Mouse (Mus musculus) liver, postnatal 0 days (tissue): ENCODE results near the gene Brsk2.

Experiments
- CTCF ChIP-seq: sonication (generic); IDR thresholded peaks from 2 replicates; pipeline ENCODE4 v1.5.1; 2016; ENCODE audit warnings: antibody characterized with exemption, low read depth
- EP300 ChIP-seq: IDR thresholded peaks from 2 replicates; pipeline ENCODE4 v1.6.1; 2016; ENCODE audit warnings: antibody characterized with exemption, low read depth, mild to moderate bottlenecking

DNA sequence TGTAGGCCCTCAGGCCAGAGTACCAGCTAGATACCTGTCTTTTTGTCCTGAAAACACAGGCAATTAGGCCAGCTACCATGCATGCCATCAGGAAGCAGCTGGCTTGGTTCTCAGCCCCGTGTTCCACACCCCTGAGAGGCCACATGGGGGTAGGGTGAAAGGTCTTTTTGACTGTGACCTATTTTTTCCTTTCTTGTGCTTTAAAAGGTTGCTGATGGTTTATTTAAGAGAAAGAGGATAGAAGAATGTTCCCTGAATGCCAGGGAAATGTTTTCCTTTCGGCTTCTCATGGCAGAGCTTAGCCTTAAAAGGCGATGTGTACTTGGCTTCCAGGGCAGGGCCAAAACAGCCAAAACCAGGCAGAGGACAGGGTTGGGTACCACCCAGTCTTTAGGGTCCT, 71.3 kb downstream of the Brsk2 start:
- TF ChIP-seq EP300 (no peak), CTCF (no peak)
